Mouse (Mus musculus): ENCODE results near the gene Insl5.

GRCm38 (mm10) chr4:103027745-103028144, 1.1 kb upstream of the Insl5 start:
- no peak for TF ChIP-seq CTCF (IDR thresholded peaks at IDR 0.05; ENCODE audit: extremely low read depth, insufficient read length, insufficient replicate concordance, low read depth, low read length)
- TF ChIP-seq POLR2A (IDR thresholded peaks at IDR 0.05; ENCODE audit: low read depth, low read length), result no peak

Measured in small intestine, adult 2 months (tissue).